Mouse (Mus musculus) small intestine, adult 2 months (tissue): ENCODE results near the gene Cdk2ap2. TPM values are rescaled to one million over a fixed set of nuclear protein-coding genes. Genes with fewer than 3 reads are reported as not detected.

Source experiments
- H3K27ac ChIP-seq: fragments of 200-500 bp; 2 replicates; pipeline ENCODE4 v1.5.1; 2012; ENCODE audit warnings: low read depth, low read length, control low read depth, inconsistent platforms; ENCODE audit not compliant: insufficient read depth
- H3K27me3 ChIP-seq: fragments of 200-500 bp; 2 replicates; pipeline ENCODE4 v1.6.1; 2012; ENCODE audit warnings: mild to moderate bottlenecking, moderate library complexity, low read length, inconsistent platforms; ENCODE audit not compliant: control insufficient read depth, insufficient read depth
- H3K36me3 ChIP-seq: fragments of 200-500 bp; 2 replicates; pipeline ENCODE4 v1.6.1; 2012; ENCODE audit warnings: mild to moderate bottlenecking, low read length, control low read depth, inconsistent platforms; ENCODE audit not compliant: control insufficient read depth, insufficient read depth
- H3K4me1 ChIP-seq: fragments of 200-500 bp; 2 replicates; pipeline ENCODE4 v1.6.1; 2012; ENCODE audit warnings: low read length, inconsistent platforms, mixed read lengths; ENCODE audit not compliant: control insufficient read depth, insufficient read depth, insufficient read length
- H3K4me3 ChIP-seq: fragments of 200-500 bp; 2 replicates; pipeline ENCODE4 v1.5.1; 2012; ENCODE audit warnings: low read depth, mild to moderate bottlenecking, control low read depth, inconsistent platforms, low read length, moderate library complexity
- CTCF ChIP-seq: fragments of 200-500 bp; IDR thresholded peaks from 2 replicates; pipeline ENCODE4 v1.5.1; 2012; ENCODE audit warnings: low read depth, mild to moderate bottlenecking, control low read depth, inconsistent platforms, low read length, moderate library complexity, mixed read lengths; ENCODE audit not compliant: insufficient replicate concordance, insufficient read length; ENCODE audit errors: extremely low read depth
- POLR2A ChIP-seq: fragments of 200-500 bp; IDR thresholded peaks from 2 replicates; pipeline ENCODE4 v1.6.1; 2012; ENCODE audit warnings: low read depth, mild to moderate bottlenecking, control low read depth, inconsistent platforms, low read length, moderate library complexity
- WGBS: fragments of 180-500 bp; shearing (Covaris S2); methylation state at CpG from one replicate; pipeline ENCODE4 v1.1.7; 2018; 5-methylcytosine and 5-hydroxymethylcytosine counted together
- polyA plus RNA-seq: library from polyadenylated mRNA; depleted of rRNA; stranded (reverse); fragments of >200 nt; gene quantifications from 2 replicates; pipeline ENCODE4 v1.2.3, GENCODE M21; 2012

Cdk2ap2 gene
- polyA plus RNA-seq, 1 experiment: 366 TPM

DNA sequence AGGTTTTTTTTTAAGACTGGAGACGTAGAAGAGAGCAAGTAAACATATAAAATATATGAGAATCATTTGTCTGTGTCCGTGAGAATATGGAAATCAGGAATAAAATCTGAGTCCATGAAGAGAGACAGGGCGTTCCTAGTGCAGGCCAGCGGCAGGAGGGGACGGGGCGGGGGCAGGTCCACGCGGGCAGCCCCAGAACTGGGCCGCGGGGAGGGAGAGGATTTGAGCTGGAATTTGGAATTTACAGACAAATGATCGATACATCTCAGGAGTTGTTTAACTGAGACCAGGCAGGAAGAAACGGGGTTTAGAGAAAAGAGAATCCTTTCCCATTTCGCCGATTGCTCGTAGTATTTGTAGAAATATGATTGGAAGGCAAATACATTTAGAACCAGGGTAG, 26.7 kb upstream of the Cdk2ap2 start:
- peaks cover 17% of the 10 kb centered on the region for H3K4me1 ChIP-seq
- no peak overlapping the region for H3K27ac ChIP-seq
- no peak for TF ChIP-seq CTCF
- H3K27me3 ChIP-seq: no peaks in the 10 kb centered on the region
- no peaks in the 10 kb centered on the region for H3K36me3 ChIP-seq
- H3K4me3 ChIP-seq: no peak overlapping the region
- WGBS: 83% methylated on average over 15 of the region's 15 CpGs

DNA sequence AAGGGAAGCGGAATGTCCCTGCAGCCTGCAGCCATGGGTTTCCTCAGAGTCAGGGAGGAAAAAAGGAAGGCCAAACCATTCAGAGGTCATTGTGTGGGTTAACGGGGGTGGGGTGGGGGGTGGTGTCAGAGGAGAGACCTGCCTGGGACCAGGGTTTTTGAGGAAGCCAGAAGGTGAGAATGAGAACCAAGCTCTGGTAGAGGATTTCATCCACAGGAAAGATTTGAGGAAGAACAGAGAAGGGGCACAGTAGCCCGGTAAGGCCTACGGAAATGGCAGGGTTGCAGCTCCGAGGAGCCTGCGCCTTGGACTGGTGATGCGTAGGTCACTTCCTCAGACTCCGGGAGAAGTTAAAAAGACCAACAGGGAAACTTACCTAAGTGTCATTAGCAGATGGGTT, 26.2 kb upstream of the Cdk2ap2 start:
- Histone ChIP-seq H3K4me3 (no peak overlapping the region), H3K4me1 (peaks cover 17% of the 10 kb centered on the region), H3K36me3 (no peaks in the 10 kb centered on the region), H3K27ac (no peak overlapping the region; the same call in 1 of the 2 replicates), H3K27me3 (no peaks in the 10 kb centered on the region)
- WGBS: 91% methylated on average over 8 of the region's 8 CpGs
- TF ChIP-seq CTCF (no peak), POLR2A (no peak)

DNA sequence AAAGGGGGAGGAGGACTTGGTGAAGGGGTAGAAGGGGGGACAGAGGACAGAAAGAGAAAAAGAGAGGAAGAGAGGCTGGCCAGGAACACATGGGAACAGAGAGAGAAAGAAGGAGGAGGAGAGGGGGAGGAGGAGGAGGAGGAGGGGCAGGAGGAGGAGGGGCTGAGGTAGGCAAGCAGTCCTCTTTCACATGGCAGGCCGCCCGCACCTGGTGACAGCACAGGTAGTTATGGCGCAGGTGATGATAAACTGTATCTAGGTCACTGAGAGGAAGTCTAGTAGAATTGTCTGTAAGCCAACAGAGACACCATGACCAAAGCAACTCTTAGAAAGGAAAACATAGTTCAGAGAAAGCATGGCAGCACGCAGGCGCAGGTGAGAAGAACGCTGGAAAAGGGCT, 25.6 kb upstream of the Cdk2ap2 start:
- H3K27ac ChIP-seq: no peak overlapping the region
- no peaks in the 10 kb centered on the region for H3K27me3 ChIP-seq
- no peak overlapping the region for H3K4me3 ChIP-seq
- no peaks in the 10 kb centered on the region for H3K36me3 ChIP-seq
- TF ChIP-seq POLR2A: no peak
- TF ChIP-seq CTCF: no peak
- WGBS: 62% methylated on average over 6 of the region's 6 CpGs
- peaks cover 16% of the 10 kb centered on the region for H3K4me1 ChIP-seq

DNA sequence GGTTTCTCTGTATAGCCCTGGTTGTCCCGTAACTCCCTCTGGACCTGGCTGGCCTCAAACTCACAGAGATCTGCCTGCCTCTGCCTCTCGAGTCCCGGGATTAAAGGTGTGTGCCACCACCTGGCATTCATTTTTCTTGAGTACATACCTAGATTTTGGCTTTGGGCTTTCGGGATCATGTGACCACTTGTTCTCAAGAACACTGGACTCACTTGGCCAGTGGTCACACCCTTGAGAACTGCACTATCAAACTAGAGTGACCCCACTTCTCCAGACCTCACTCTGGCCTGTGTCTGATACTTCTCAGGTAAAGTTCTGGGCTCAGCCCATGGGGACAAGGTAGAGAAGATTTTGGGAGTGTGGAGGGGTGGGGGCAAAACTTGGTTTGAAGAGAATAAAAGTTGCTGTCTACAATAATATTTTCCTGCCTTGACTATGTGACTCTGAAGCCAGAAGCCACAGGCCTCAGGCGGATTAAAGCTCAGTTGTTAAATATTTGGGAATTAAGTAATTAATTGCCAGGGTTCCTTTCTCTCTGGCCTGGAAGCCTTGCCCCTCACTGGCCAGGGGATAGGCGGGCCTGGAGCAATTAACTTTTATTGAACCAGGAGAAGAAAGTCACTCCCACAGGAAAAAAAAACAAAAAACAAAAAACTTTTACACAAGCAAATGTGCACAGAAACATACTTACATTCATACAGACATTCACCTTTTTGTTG, 24.1 kb upstream of the Cdk2ap2 start:
- H3K27ac ChIP-seq: no peak overlapping the region
- no peak overlapping the region for H3K4me3 ChIP-seq
- TF ChIP-seq POLR2A (no peak), CTCF (no peak)
- 60% methylated on average over 6 of the region's 6 CpGs for WGBS
- no peaks in the 10 kb centered on the region for H3K36me3 ChIP-seq
- H3K4me1 ChIP-seq: peaks cover 13% of the 10 kb centered on the region
- no peaks in the 10 kb centered on the region for H3K27me3 ChIP-seq

DNA sequence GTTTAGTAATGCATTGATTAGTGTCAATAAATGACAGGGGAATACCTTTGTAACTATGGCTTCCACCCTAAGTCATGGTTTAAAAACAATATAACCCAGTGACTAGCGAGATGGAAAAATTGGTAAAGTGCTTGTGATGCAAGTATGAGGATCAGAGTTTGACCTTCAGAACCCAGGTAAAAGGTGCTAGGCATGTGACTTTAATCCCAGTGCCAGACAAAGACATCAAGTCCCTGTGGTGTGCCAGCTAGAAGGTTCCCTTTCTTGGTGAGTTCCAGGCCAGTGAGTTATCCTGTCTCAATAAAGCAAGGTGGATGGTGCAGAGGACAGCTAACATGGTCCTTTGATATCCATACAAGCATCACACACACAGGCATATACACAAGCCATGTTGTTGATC, 21.5 kb upstream of the Cdk2ap2 start:
- no peaks in the 10 kb centered on the region for H3K36me3 ChIP-seq
- H3K4me1 ChIP-seq: peaks cover 6% of the 10 kb centered on the region; the same call in 1 of the 2 replicates
- WGBS: 80% methylated on average over 1 of the region's 1 CpGs
- TF ChIP-seq POLR2A (no peak), CTCF (no peak)
- no peak overlapping the region for H3K27ac ChIP-seq
- no peak overlapping the region for H3K4me3 ChIP-seq
- no peaks in the 10 kb centered on the region for H3K27me3 ChIP-seq

DNA sequence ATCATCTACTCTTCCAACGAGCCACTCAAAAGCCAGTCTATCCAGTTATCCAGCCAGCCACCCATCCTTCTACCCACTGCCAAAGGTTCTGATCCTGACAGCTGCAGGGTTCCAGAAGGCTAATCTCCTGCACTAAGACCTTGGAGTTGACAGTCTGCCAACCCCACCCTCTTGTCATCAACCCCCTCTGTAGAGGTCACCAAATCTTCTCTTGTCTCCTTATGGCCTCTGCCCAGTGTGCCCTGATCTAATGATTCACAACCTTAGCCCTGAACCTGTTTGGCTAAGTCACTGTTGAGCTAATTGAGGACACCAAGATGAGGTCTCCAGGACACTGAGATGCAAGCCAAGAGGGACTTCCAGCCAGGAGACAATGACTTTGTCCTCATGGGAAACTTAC, 17.4 kb upstream of the Cdk2ap2 start:
- H3K36me3 ChIP-seq: no peaks in the 10 kb centered on the region
- no peaks in the 10 kb centered on the region; the same call in 1 of the 2 replicates for H3K4me1 ChIP-seq
- no peak overlapping the region for H3K4me3 ChIP-seq
- WGBS: 36% methylated on average over 1 of the region's 1 CpGs
- TF ChIP-seq CTCF (no peak), POLR2A (no peak)
- no peak overlapping the region for H3K27ac ChIP-seq
- no peaks in the 10 kb centered on the region for H3K27me3 ChIP-seq

DNA sequence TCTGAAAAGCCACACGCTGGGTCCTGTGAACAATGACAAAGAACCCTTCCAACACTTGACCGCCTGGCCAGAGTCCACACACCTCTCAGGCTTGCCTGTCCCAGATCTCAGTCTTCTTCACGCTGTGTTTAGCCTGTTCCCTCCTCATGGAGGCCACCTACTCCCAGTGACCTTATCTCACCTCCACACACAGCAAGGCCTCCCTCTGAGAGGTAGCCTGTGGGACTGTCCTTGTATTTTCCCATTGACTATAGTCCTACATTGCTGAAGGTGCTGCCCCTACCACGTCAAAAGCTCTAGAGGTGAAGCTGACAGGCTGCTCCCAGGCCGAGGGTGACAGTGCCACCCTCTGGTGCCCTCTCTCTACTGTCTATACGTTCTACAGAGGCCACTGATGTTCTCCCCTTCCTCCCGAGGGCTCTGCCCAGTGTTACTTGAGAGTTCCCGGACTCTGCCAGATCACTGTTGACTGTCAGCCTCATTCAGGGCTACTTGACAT, 16.4 kb upstream of the Cdk2ap2 start:
- Histone ChIP-seq H3K27ac (no peak overlapping the region), H3K27me3 (no peaks in the 10 kb centered on the region), H3K4me3 (no peak overlapping the region), H3K36me3 (no peaks in the 10 kb centered on the region), H3K4me1 (no peaks in the 10 kb centered on the region; the same call in 1 of the 2 replicates)
- TF ChIP-seq POLR2A (no peak), CTCF (peak; percentile 44; the same call in 1 of the 2 replicates)
- WGBS: 52% methylated on average over 8 of the region's 8 CpGs
